Mouse (Mus musculus): ENCODE measurements at regions not wholly inside any gene's neighbourhood (a gene's known extent, or its start where the extent isn't known, plus 50 kb on each side); places are given as distances from the start of the nearest gene placed in this dataset.

DNA sequence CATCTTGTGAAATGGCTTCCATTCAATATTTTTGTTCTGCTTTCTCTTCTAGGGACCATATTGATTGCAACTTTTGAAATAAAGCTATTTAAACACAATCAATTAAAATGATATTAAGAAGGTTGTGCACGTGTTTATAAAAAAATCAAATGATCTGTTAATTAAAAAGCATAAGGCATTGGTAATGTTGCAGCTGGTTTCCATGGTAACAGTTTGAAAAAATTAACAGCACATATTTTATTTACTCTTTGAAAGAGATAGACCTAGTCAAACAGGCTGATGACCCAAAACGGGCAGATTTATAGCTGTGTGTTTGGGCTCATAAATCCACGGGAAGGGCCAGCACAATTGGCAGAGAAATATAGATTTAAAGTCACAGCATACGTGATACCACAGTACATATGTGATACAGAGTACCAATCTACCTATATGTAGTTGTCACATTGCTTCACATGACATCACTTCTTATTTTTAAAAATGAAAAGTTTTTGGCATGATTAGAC, 260.6 kb upstream of the Nrip1 start:
- TF ChIP-seq CTCF (IDR thresholded peaks at IDR 0.05; ENCODE audit: low read depth, low read length), result no peak
- TF ChIP-seq EP300 (IDR thresholded peaks at IDR 0.05; ENCODE audit: insufficient read depth, low read depth, low read length), result no peak
